Mouse (Mus musculus) right cerebral cortex, postnatal 25 days (tissue): ENCODE results near the gene Cux1.

Experiments used
- DNase-seq: peaks from one replicate; pipeline ENCODE4 v3.0.0; 2022

Cux1 gene

DNA sequence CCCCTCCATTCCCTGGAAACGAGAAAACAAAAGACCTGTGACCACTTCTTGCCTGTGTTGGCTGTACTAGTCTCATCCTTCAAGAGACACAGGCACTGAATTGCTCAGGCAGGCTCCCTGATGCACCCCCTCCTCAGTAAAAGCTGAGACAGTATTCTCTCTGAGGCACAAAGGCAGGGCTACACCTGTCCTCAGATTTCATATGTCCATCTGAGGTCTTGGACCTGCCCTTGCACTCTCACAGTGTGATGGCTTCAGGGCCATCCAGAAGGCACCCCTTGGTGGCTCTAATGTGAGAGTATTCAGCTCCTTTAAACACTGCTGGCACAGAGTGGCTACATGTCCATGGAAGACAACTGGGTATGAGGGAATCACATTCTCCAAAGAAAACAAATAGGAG lies 32.1 kb downstream of the Cux1 start:
- no peak for DNase-seq

DNA sequence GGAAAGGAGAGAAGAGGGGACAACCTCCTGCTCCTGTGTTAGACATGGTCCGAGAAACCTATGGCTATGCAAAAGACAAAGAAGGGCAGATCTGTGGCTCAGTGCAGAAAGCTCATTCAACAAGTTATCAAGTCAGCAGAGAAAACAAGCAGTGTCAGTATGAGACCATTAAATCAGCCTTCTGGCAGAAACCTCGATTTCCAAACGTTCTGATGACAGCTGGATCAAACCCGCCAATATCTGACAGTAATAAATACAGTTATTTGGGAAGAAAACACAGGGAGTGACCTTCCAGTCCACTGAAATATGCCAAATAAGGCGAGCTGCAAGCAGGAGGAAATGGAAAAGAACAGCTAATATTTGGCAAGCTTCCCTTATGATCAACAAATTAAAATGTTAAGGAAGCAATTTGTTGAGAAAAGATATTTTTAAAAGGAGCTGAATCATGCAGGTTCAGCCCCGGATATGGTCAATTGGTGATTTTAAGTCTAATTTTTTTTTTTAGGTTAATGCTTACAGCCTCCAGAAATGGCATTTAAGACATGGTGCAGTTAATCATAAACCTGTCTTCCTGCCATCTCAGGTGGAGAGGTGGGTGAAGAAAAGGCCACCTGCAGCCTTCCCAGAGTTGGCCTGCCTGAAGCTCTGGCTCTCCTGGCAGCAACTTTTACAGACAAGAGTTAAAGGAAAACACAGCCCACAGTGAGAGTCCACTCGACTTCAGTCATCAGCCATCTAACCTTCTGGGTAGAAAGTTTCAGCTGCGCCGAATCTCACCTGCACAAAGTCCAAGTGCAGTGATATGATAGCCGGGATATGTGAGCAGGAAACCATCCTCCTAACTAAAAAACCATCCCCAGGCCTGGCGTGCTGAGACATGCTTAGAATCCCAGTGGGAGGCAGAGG lies 33.7 kb downstream of the Cux1 start:
- DNase-seq = no peak

DNA sequence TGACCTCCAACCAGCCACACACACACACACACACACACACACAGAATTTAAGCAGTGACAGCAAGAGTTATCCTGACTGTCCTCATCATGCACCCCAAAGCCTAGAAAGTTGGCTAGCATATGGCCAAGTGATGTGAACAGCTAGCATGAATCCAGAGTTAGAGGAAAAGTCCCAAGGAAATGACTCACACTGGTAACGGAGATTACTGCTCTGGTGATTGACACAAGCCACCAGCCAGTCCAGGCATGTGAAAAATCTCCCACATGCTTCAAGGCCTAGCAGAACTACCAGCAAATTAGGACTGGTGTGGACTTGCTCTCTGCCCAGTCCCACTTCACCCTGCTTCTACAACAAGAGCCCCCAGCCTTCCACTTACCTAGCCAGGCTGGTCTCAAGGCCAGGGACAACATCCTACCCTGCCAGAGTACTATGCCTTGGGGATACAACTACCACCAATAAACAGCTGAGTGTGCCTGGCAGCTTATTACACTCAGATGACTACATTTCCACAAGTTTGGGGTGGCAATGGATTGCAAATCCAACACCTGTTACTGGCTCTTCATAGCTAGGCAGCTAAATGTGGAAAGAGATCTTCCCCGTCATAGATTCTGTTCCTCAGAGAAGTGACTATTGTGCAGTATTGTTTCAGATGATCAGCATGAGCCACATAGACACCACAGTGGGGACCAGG lies 35.5 kb downstream of the Cux1 start:
- DNase-seq = no peak

DNA sequence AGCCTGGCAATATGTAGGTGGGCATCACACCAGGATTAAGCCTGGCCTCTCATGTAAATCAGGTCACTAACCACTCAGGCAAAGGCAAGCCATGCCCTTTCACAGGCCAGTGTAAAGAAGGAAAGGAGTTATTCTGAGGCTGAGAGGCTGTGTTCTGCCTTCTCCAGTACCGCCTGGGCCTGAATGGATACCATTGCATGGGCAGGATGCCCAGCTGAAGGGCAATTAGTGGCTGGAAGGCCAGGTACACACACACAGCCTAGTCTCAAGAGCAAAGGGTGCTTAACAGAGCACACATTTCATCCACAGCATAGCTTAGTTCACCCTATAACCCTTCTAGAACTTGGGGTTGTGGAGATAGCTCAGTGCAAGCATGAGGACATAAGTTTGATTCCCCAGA lies 36.4 kb downstream of the Cux1 start:
- DNase-seq = no peak

DNA sequence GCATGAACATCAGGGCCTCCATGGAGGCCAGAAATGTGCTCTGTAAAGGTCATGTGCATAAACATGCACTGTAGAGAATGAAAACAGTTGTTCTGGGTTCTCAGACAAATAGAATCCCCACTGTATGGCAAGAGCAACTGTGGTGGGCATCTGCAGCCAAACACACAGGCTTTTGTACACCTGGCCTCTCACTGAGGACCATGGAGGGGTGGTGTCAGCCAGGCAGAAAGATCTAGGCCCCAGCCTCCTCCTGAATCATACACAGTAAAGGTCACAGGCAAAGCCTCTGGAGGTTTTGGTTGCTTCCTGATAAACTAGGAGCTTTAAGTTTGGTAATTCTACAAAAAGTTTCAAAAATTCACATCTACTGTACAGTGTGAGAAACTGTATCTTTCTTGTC lies 38.1 kb downstream of the Cux1 start:
- DNase-seq = no peak

DNA sequence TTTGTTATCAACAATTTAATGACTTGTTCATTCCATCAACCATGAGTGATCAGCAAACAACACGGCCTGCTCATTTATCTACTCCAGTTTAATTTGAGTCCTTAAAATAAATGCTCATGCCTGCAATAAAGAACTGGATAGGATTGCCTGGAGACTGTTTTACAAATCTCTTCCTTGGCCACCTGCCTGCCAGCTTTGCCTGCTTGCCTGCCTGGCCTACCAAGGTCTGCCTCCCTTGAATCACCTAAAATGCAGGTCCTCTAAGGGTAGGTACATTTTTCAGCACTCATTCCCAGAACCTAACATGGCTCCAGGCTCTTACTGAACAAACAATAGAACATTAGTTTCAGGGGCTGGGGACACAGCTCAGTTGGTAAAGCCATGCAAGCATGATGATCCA lies 39.4 kb downstream of the Cux1 start:
- no peak for DNase-seq

DNA sequence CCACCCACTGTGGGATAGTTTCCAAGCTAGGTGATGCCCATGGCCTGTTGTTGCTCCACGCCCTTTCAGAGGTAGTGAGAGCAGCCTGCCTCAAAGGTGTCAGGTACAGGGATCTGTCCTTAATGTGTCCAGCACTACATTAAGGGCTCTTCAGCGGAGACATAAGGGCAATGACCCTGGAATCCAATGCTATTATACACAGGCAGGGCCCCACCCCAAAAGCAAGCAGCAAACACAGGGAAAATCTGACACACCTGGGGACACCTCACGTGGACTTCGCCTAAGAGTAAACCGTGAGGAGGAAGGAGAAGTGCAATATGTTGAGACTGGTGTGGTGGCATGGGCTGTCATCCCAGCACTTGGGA lies 40.8 kb downstream of the Cux1 start:
- no peak for DNase-seq

DNA sequence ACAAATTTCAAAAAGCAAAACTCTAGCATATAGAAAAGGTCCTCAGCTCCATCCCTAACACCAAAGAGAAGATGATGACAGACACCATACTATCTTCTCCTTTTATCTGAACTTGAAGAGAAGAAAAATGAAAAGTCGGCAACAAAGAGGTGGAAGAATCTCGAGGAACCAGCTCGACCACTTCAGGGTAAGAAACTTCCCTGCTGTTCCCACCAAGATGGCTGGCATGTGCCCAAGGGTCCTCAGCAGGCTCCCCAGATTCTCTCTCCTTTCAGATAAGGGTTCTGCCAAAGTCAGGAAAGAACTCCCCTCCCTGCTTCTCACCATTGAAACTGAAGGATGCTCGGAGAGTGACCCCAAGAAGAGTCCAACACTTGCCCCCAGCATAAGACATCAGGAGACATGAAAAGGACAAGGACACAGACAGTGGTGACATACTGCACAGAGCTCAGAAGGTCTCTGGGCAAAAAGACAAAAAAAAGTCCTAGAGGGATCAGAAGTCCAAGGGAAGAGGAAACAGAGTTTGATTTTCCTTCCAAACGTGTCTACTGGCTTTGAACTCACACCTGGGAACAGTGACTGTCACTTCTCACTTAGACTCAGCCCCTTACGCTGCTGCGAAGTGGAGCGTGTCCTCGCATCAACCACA lies 41.3 kb downstream of the Cux1 start:
- DNase-seq = no peak

DNA sequence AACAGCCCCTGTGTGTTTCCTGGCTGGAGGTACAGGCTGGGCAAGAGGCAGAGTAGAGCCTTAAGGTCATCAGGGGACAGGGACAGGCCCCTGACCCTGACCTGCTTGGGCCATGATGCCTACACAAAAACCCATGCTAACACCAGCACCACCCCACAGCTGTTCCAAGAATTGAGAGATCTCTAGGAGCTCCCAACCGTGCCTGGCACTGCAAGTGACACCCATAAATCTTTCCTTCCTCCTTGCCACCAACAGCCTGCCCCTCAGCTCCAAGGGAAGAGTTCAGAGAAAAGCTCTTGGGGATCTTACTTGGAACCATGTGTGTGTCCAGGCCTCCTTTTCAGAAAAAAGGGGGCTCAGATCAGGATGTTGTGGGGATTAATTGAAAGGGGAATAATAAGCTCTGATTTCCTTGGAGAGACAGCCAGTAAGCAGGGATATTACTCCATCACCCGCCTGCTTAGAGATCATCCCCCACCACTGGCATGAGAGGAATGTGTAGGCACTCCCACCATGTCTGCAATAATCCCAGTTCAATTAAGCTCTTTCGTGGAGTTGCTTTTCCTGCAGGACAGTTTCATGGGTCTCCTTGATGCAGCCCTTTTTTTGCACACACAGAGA lies 44.3 kb downstream of the Cux1 start:
- DNase-seq = no peak

DNA sequence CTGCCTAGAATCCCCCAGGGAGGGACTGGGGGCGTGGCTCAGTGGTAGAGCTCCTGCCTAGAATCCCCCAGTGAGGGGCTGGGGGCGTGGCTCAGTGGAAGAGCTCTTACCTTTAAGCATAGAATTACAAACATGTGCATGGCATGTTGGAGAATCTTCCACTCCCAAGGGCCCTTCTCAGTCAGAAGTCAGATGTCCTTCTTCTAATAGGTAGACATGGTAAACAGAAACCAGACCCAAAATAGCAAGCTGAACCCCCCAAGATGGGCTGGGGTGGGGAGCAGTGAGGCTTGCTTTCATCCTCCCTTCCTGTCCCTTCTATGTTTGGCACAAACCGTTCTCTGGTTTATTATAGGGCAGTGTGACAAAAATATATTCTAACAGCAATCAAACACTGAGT lies 45.6 kb downstream of the Cux1 start:
- no peak for DNase-seq

DNA sequence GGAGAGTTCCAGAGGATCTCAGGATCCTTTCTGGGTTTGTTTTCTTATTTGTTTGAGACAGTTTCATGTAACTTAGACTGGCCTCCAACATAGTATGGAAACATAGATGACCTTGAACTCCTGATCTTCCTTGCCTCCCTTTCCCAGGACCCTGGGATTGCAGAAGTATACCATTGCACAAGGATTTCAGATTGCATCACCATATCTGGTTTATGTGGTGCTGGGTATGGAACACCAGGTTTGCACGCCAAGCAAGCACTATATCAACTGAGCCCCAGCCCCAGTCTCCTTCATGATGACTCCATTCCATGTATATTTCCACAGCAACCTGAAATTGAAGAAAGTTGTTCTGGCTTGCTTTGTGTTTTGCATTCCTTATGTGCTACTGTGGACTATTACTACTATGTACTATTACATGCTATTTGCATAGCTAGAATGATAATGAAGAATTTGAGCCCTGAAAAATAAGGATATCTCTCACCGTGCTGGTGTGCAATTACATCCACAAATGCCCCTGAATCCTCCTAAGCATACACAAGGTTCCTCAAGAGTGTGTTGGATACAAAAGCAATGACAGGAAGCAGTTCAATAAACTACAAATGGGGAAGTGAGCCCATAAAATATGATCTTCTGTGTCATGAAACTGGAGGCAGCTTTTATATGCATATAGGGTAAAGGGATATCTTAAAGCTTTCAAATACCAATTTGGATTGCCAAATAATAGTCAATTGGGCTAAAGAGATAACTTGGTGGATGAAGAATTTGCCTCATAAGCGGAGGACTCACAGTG lies 48.4 kb downstream of the Cux1 start:
- DNase-seq = no peak

DNA sequence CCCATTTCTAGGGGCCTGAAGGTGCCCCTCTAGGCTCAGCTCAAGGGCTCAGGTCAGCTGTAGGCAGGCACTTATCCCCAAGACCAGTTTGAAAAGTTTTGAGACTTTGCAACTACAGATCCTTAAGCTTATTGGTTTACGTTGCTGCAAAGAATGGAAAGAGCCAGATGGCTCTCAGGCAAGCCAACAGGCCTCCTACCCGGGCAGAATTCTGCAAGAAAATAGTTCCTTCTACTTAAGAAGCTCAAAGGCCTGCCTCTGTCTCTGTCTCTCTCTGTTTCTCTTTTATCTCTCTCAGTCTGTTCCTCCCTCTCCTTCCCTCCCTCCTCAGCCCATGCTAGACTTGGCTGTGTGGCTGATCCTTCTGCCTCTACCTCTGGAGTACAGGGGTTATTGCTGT lies 49.8 kb downstream of the Cux1 start:
- no peak for DNase-seq

DNA sequence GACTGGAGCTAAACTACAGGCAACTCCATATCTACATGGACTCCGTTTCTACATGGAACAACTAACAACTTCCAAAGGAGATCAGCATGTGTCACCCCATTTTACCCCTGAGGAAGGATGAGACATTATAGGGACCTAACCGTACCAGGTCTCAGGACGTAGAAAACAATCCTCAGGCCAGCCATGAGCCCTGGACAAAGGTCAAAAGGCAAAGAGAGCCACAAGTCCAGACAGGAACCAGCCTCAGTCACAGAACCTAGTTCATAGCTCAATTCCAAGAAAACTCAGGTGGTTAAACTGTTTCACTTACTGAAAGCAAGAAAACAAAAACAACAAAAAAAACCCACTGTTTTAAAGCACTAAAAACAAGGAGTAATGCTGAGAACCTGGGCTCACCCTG lies 50.7 kb downstream of the Cux1 start:
- DNase-seq = no peak

DNA sequence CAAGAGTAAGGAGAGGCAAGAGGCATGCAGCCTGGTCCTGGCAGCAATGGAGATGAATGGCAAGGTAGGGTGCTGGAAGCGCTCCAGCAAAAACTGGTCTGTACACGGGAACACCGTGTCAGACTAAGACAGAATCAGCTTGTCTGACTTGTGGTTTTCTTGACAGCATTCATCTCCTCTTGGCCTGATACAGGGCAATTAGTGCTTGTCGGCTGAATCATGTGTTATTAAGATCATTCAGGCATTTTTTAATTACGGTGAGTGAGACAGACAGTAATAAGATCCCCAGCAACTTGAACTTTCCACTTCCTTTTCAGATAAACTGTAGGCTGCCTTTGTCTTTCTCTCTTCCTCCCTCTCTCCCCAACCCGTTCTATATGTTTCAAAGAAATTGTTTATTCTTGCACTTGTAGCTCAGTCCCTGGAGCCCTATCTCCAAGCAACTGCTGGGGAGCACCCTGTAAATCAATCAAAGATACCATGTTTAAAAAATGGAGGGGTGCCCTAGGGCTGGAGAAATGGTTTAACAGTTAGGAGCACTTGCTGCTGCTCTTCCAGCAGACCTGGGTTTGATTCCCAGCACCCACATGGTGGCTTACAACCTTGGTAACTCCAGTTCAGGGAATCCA lies 53.1 kb downstream of the Cux1 start:
- no peak for DNase-seq

DNA sequence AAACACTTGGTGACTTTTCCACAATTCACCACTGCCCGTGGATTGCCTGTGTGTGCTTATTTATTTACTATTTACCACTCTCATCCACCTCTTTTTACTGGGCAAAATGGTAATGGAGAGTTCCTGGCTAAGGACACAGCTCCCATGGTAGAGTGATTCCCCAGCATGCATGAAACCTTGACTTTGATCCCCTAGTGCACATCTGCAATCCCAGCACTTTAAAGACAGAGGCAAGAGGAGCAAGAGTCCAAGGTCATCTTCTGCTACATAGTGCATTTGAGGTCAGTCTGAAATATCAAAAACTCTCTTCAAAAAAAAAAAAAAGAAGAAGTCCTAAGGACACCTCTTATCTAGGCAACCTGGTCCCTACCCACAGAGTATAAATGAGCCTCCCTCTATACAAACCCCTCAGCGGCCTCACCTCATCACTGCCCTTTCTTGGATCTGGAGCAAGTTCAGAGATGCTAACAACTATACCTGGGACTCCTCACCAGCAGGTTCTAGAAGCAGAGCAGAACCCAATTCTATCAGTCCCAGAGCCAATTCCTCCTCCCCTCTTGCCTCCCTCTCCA lies 55.1 kb downstream of the Cux1 start:
- no peak for DNase-seq

DNA sequence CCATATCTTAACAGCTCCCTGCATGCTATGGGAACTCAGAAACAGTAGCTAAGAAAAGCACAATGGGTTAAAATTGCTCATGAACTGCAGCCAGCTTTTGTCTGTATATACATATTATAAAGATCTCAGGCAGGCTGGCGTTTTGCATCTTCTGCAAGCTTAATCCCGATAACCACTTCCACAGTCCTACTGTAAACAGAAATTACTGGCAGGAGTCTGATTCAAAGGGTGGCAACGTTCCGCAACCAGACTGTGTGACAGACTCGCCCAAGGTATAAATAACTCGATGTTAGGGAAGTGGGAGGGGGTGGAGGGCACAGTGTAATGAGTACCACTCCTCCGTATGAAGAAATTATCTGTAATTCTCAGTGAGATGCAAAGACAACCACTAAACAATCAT lies 55.9 kb downstream of the Cux1 start:
- DNase-seq = no peak

DNA sequence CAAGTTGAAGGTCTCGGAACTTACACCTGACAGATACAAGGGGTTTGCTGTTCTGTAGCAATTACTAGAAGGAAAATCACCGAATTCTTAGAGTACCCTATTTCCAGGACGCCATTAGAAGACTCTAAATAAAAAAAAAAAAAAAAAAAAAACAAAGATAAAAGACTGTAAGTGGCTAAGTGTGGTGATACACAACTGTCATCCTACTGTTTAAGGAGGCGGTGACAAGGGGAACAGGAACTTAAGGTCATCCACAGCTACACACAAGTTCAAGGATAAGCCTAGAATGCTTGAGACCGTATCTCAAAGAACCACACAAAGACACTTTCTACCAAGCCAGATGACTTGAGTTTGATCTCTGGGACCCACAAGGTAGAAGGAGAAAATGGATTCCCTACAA lies 56.7 kb downstream of the Cux1 start:
- no peak for DNase-seq

DNA sequence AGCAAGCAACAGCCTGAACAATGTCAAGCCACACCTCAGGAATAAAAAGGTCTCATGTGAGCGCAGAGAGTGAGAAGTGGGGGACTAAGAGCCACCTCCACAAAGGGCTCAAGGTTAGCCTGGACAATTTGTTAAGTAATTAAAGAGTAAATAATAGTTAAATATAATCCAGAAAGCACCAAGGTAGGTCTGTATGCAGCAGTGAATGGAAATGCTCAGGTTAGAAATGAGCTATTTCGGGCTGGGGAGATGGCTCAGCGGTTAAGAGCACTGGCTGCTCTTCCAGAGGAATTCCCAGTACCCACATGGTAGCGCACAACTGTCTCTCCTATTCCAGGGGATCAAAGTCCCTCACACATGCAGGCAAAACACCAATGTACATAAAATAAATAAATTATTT lies 59.7 kb downstream of the Cux1 start:
- DNase-seq = no peak

DNA sequence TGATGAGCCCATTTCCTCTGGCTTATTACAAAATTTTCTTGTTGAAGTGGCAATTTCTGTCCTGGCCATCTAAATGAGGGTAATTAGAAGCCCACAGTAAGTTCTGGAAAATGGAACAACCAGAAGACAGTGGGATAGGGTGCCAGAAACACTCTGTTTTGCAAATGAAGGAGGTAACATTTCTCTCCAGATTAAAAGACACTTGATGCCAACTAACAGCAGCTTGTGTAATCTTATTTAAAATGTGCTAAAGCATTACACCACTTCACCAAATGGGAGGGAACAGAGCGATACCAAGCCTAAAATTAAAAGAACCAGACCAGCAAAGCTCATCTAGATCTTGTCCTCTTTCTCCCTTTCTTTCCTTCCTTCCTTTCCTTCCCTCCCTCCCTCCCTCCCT lies 61.0 kb downstream of the Cux1 start:
- no peak for DNase-seq

DNA sequence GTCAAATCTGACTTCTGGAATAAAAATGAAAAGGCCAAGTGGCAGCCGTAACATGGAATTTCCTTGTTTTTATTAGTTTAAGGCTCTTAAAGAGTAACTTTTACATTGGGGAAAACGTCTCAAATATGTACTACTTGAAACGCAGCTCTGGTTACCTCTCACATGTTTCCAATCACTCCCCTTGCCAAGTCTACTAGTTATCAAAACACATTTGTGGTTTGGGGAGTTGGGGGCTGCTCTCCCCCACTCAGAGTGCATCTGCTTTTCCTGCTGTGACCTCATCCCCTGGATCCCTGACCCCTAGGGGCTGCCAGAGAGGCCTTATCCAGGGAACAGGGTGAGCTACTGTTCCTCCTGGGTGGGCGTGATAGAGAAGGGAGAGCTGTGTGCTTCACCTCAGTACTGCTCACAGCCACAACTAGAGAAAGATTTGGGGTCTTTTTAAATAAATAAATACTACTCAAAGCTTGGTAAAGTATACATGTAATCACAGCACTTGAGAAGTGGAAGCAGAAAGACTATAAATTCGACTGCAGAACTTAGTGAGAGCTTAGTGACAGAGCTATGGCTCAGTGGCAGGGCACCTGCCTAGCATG lies 64.7 kb downstream of the Cux1 start:
- DNase-seq = no peak

DNA sequence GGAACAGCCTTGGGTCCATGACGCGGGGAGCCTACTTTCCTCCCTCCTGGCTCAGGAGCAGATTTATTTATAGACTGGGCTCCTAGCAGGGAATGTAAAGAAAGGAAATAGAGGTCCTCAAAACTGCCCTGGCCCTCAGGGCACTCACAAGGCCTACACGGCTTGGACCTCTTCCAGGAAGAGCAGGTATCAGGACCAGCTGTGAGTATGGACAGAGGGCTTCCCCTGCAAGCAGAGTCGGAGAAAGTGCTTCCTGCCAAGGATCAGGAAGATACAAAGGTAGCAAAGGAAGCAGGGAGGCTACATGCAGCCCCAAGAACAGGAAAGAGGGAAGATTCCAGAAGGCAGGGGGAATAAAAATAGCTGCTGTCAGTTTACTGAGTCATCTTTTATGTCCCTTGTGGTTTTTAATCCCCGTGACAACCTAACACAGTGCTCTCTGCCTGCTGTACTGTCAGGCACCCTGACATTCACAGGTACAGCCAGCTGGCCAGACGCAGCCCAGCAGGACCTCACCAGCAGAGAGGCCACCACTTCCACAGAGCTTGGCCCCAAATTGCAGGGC lies 66.9 kb downstream of the Cux1 start:
- no peak for DNase-seq
